Mouse (Mus musculus): ENCODE results near the gene Pglyrp2. TPM values are rescaled to one million over a fixed set of nuclear protein-coding genes. Genes with fewer than 3 reads are reported as not detected.
A peak's percentile ranks its signal among the peaks of the same experiment; 100 is the strongest.

Pglyrp2 gene
- polyA plus RNA-seq, 1 experiment from 2014 or later, result not detected

DNA sequence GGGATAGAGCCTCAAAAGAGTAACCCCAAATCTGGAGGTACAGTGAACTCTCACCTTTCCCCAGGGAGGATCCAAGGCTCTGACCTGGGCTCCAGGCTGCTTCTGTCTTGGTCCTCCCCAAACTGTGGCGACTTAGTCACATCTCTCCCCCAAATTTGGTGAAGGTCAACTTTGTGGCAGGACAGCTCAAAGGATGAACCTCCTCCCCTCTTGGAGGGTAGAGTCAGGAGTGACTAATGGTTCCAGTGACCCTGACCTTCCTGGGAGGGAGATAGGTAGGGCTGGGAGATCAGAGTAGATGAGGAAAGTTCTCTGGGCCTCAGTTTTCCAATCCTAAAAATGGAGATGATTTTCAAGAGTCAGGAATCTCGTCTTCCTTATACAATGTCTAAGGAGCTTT, 45.2 kb downstream of the Pglyrp2 start:
- Histone ChIP-seq H3K9me3 (ENCODE audit: control insufficient read depth, low read length) (no peaks in the 10 kb centered on the region), H3K27me3 (ENCODE audit: control insufficient read depth, insufficient read depth, low read length) (no peaks in the 10 kb centered on the region), H3K9ac (ENCODE audit: low read length) (no peak overlapping the region), H3K4me1 (ENCODE audit: control insufficient read depth, insufficient read depth, low read length) (no peaks in the 10 kb centered on the region), H3K4me2 (ENCODE audit: low read depth, severe bottlenecking) (no peak overlapping the region), H3K27ac (replicated peaks; ENCODE audit: low read depth, low read length) (no peak overlapping the region), H3K4me3 (ENCODE audit: low read depth, low read length) (no peak overlapping the region), H3K36me3 (ENCODE audit: control insufficient read depth, insufficient read depth, low read length) (no peaks in the 10 kb centered on the region; the same call in 1 of the 2 replicates)
- 86% methylated on average over 2 of the region's 2 CpGs for WGBS
- ATAC-seq (ENCODE audit: insufficient number of reproducible peaks, low FRiP score, low TSS enrichment, low read depth) (no peak), DNase-seq (ENCODE audit: low spot score) (no peak)

DNA sequence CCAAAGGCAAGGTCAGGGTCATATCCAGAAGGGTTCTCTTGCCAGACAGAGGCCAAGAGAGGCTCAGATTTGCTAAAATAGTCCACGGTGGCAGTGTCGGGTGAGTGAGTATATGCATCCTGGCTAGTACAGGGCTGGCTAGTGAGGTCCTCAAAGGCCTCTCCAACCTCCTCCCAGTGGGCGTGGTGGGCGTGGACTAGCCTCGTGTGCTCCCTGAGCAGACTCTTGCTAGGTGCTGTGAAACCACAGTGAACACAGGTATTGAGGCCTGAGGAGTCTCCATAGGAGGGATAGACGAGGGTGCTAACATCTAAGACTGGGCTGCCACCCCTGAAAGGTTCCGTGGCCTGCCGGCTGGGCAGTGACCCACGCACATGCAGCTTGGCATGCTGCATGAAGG, 46.8 kb downstream of the Pglyrp2 start:
- Histone ChIP-seq H3K9me3 (ENCODE audit: control insufficient read depth, low read length) (no peaks in the 10 kb centered on the region), H3K9ac (ENCODE audit: low read length) (no peak overlapping the region), H3K4me3 (ENCODE audit: low read depth, low read length) (no peak overlapping the region), H3K27me3 (ENCODE audit: control insufficient read depth, insufficient read depth, low read length) (no peaks in the 10 kb centered on the region), H3K27ac (replicated peaks; ENCODE audit: low read depth, low read length) (no peak overlapping the region), H3K4me1 (ENCODE audit: control insufficient read depth, insufficient read depth, low read length) (no peaks in the 10 kb centered on the region), H3K36me3 (ENCODE audit: control insufficient read depth, insufficient read depth, low read length) (no peaks in the 10 kb centered on the region), H3K4me2 (ENCODE audit: low read depth, severe bottlenecking) (no peak overlapping the region)
- ATAC-seq (ENCODE audit: insufficient number of reproducible peaks, low FRiP score, low TSS enrichment, low read depth), result no peak
- no peak for DNase-seq (ENCODE audit: low spot score)
- 89% methylated on average over 9 of the region's 9 CpGs for WGBS

DNA sequence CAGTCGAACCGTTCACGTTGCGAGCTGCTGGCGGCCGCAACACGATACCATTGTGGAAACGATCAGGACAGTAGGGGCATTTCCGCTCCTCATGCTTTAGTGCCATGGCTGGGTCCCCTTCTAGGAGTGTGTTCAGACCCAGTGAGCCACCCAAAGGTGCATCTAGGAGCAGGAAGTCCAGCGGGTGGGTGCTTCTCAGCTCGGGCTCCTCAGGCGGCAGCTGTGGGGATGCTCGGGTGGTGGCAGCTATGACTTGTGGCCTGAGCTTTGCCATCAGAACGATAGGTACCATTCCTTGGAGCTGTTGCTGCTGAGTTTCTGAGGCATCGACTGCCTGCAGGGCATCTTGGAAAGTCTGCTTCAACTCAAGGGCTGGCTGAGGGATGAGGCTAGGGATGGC, 47.5 kb downstream of the Pglyrp2 start:
- ATAC-seq (ENCODE audit: insufficient number of reproducible peaks, low FRiP score, low TSS enrichment, low read depth) (no peak), DNase-seq (ENCODE audit: low spot score) (no peak)
- 86% methylated on average over 15 of the region's 15 CpGs for WGBS
- Histone ChIP-seq H3K4me2 (ENCODE audit: low read depth, severe bottlenecking) (no peak overlapping the region), H3K9me3 (ENCODE audit: control insufficient read depth, low read length) (no peaks in the 10 kb centered on the region), H3K27ac (replicated peaks; ENCODE audit: low read depth, low read length) (no peak overlapping the region), H3K9ac (ENCODE audit: low read length) (no peak overlapping the region), H3K36me3 (ENCODE audit: control insufficient read depth, insufficient read depth, low read length) (no peaks in the 10 kb centered on the region), H3K4me3 (ENCODE audit: low read depth, low read length) (no peak overlapping the region), H3K27me3 (ENCODE audit: control insufficient read depth, insufficient read depth, low read length) (no peaks in the 10 kb centered on the region), H3K4me1 (ENCODE audit: control insufficient read depth, insufficient read depth, low read length) (no peaks in the 10 kb centered on the region)

DNA sequence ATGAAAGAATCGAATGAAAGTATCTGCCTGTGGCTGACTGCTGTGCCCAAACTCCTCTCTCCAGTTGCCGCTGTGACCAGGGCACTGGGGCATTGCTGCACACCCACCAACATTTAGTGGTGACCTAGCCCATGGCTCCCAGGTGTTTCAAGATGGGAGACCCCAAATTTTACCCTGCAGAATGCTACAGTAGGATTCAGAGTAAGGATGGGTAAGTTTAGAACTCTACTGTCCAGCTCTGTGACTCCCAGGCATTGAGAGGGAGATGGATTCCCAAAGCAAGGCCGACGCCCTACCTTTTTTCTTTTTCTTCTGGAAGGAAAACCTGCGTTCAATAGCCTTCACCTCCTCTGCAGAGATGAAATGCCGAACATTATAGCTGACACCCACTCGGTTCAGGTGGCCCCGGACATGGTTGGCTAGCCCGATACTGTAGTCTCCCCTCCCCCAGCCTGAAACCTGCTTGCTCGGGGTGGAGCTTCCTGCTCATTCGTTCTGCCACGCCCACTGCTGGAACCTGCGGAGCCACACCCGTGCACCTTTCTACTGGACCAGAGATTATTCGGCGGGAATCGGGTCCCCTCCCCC, 54.9 kb downstream of the Pglyrp2 start:
- no peaks in the 10 kb centered on the region for H3K9me3 ChIP-seq (ENCODE audit: control insufficient read depth, low read length)
- DNase-seq (ENCODE audit: low spot score), result peak; percentile 60
- H3K36me3 ChIP-seq (ENCODE audit: control insufficient read depth, insufficient read depth, low read length), result no peaks in the 10 kb centered on the region
- no peaks in the 10 kb centered on the region for H3K4me1 ChIP-seq (ENCODE audit: control insufficient read depth, insufficient read depth, low read length)
- H3K4me3 ChIP-seq (ENCODE audit: low read depth, low read length), result peak overlapping the region; percentile 17; the same call in 1 of the 2 replicates
- H3K4me2 ChIP-seq (ENCODE audit: low read depth, severe bottlenecking), result peak overlapping the region; percentile 38
- no peaks in the 10 kb centered on the region for H3K27me3 ChIP-seq (ENCODE audit: control insufficient read depth, insufficient read depth, low read length)
- 0 out of 2 replicates have a peak, but pooled peaks have one; percentile 31 for ATAC-seq (ENCODE audit: insufficient number of reproducible peaks, low FRiP score, low TSS enrichment, low read depth)
- 0 out of 2 replicates have a peak overlapping the region, but pooled peaks have one; percentile 3 for H3K9ac ChIP-seq (ENCODE audit: low read length)
- 18% methylated on average over 11 of the region's 17 CpGs for WGBS
- no peak overlapping the region for H3K27ac ChIP-seq (replicated peaks; ENCODE audit: low read depth, low read length)

DNA sequence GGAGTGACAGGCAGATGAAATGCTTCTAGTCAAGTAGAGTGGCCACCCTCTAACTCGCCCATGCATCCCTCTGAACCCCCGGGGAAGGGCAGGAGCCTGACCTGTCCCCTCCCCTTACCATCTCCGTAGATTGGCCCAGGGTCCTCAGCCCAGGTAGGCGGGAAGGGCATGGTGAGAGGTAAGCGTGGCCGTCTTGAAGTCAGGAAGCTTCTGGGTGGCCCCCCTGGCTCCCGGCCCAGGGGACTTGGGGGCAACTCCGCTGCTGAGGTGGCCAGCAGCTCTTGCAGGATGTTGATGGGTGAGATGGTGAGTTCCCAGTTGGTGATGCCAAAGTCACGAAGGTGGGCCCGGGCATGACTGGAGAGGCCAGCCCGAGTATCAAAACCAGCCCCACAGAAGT, 56.3 kb downstream of the Pglyrp2 start:
- ATAC-seq (ENCODE audit: insufficient number of reproducible peaks, low FRiP score, low TSS enrichment, low read depth), result no peak
- Histone ChIP-seq H3K4me3 (ENCODE audit: low read depth, low read length) (no peak overlapping the region), H3K36me3 (ENCODE audit: control insufficient read depth, insufficient read depth, low read length) (no peaks in the 10 kb centered on the region), H3K9ac (ENCODE audit: low read length) (no peak overlapping the region), H3K4me2 (ENCODE audit: low read depth, severe bottlenecking) (no peak overlapping the region), H3K4me1 (ENCODE audit: control insufficient read depth, insufficient read depth, low read length) (peaks cover 6% of the 10 kb centered on the region), H3K9me3 (ENCODE audit: control insufficient read depth, low read length) (no peaks in the 10 kb centered on the region), H3K27ac (replicated peaks; ENCODE audit: low read depth, low read length) (no peak overlapping the region), H3K27me3 (ENCODE audit: control insufficient read depth, insufficient read depth, low read length) (no peaks in the 10 kb centered on the region)
- 88% methylated on average over 11 of the region's 11 CpGs for WGBS
- DNase-seq (ENCODE audit: low spot score), result no peak

DNA sequence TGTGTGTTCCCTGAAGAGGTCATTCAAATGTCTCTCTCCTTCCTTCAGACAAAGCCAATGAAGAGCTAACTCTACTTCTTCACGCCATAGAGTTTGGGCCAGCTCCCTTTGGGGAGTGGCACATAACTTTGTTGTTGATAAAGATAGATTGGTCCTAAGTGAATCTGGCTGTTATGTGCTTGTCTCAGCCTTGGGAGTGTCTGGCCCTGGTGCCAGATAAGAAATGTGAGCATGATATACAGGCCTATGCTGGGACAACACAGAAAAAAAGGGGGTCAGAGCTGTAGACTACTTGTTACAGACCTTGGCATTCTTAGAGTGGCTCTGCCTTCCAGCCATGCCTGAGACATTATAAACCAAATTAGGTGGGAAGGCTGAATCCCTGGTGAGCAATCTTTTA, 58.7 kb downstream of the Pglyrp2 start:
- Histone ChIP-seq H3K27ac (replicated peaks; ENCODE audit: low read depth, low read length) (no peak overlapping the region), H3K9ac (ENCODE audit: low read length) (no peak overlapping the region), H3K4me2 (ENCODE audit: low read depth, severe bottlenecking) (no peak overlapping the region), H3K36me3 (ENCODE audit: control insufficient read depth, insufficient read depth, low read length) (peaks cover 9% of the 10 kb centered on the region; the same call in 1 of the 2 replicates), H3K4me1 (ENCODE audit: control insufficient read depth, insufficient read depth, low read length) (peaks cover 8% of the 10 kb centered on the region), H3K9me3 (ENCODE audit: control insufficient read depth, low read length) (no peaks in the 10 kb centered on the region), H3K4me3 (ENCODE audit: low read depth, low read length) (no peak overlapping the region), H3K27me3 (ENCODE audit: control insufficient read depth, insufficient read depth, low read length) (no peaks in the 10 kb centered on the region)
- 91% methylated on average over 1 of the region's 1 CpGs for WGBS
- ATAC-seq (ENCODE audit: insufficient number of reproducible peaks, low FRiP score, low TSS enrichment, low read depth), result no peak
- no peak for DNase-seq (ENCODE audit: low spot score)

DNA sequence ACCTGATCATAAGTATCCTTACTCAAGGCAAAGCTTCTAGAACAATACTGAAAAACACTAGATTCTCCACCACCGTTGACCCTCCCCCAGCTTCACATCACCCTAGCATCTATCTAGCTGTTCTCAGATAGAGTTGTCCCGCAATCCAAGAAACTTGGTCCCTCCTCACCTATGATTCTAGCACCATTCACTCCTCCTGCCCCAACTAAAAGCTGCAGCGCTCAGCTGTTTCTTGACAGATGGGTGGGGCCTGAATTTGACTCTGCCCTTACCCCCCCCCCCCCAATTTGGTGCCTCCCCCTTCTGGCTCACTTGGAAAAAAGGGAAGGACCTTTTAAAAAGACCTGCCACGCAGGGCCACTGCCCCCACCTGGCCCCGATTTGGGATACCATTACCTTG, 59.1 kb downstream of the Pglyrp2 start:
- no peak for ATAC-seq (ENCODE audit: insufficient number of reproducible peaks, low FRiP score, low TSS enrichment, low read depth)

DNA sequence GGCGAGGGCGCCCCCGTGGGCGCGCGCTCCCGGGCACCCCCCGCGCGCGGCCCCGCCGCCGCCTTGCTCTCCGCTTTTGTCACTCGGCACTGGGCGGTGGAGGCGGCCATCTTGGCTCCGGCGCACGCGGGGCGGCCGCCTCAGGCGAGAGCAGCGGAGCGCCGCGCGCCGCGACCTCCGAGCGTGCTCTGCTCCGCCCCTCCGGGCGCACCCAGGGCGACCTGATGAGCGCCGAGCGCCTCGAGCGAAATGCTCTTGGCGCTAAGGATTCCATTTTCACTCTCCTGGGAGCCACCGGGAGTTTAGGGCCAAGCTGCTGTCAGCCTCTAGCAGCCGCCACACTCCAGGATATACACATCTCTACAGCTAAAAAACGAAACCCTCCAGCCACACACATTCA, 59.6 kb downstream of the Pglyrp2 start:
- under 1% methylated on average over 42 of the region's 47 CpGs for WGBS
- peaks cover 8% of the 10 kb centered on the region for H3K4me1 ChIP-seq (ENCODE audit: control insufficient read depth, insufficient read depth, low read length)
- H3K27me3 ChIP-seq (ENCODE audit: control insufficient read depth, insufficient read depth, low read length), result no peaks in the 10 kb centered on the region
- H3K4me3 ChIP-seq (ENCODE audit: low read depth, low read length), result peak overlapping the region; percentile 85
- DNase-seq (ENCODE audit: low spot score) (peak; percentile 89), ATAC-seq (ENCODE audit: insufficient number of reproducible peaks, low FRiP score, low TSS enrichment, low read depth) (peak; percentile 67; the same call in 1 of the 2 replicates)
- no peaks in the 10 kb centered on the region for H3K9me3 ChIP-seq (ENCODE audit: control insufficient read depth, low read length)
- peak overlapping the region; percentile 97 for H3K9ac ChIP-seq (ENCODE audit: low read length)
- H3K27ac ChIP-seq (replicated peaks; ENCODE audit: low read depth, low read length), result peak overlapping the region; percentile 70
- peaks cover 16% of the 10 kb centered on the region for H3K36me3 ChIP-seq (ENCODE audit: control insufficient read depth, insufficient read depth, low read length)
- H3K4me2 ChIP-seq (ENCODE audit: low read depth, severe bottlenecking), result peak overlapping the region; percentile 40

More for the DNA sequence above, 59.1 kb downstream of the Pglyrp2 start:
- Histone ChIP-seq H3K4me2 (ENCODE audit: low read depth, severe bottlenecking) (peak overlapping the region; percentile 40), H3K27me3 (ENCODE audit: control insufficient read depth, insufficient read depth, low read length) (no peaks in the 10 kb centered on the region), H3K36me3 (ENCODE audit: control insufficient read depth, insufficient read depth, low read length) (peaks cover 12% of the 10 kb centered on the region; the same call in 1 of the 2 replicates), H3K27ac (replicated peaks; ENCODE audit: low read depth, low read length) (no peak overlapping the region), H3K4me1 (ENCODE audit: control insufficient read depth, insufficient read depth, low read length) (peaks cover 8% of the 10 kb centered on the region), H3K4me3 (ENCODE audit: low read depth, low read length) (peak overlapping the region; percentile 85), H3K9me3 (ENCODE audit: control insufficient read depth, low read length) (no peaks in the 10 kb centered on the region), H3K9ac (ENCODE audit: low read length) (0 out of 2 replicates have a peak overlapping the region, but pooled peaks have one; percentile 97)
- WGBS, result 54% methylated on average over 5 of the region's 5 CpGs
- no peak for DNase-seq (ENCODE audit: low spot score)
